Mouse (Mus musculus): ENCODE results near the gene Pla2g1b.

GRCm38 (mm10) chr5:115464408-115465115 lies 1.5 kb upstream of the Pla2g1b start:
- TF ChIP-seq POLR2A (IDR thresholded peaks at IDR 0.05; ENCODE audit: insufficient read length, low read depth) = no peak
- TF ChIP-seq SRF (IDR thresholded peaks at IDR 0.05; ENCODE audit: control insufficient read depth, insufficient read length, low read depth) = no peak
- no peak for TF ChIP-seq REST (IDR thresholded peaks at IDR 0.05; ENCODE audit: insufficient read depth, insufficient read length)
- TF ChIP-seq MYOG (IDR thresholded peaks at IDR 0.05; ENCODE audit: control insufficient read depth in 1 of 3, insufficient read depth in 1 of 3, insufficient read length in 2 of 3, low read depth in 2 of 3) = no peak
